Mouse (Mus musculus): ENCODE results near the gene Ppp1r16b. TPM values are rescaled to one million over a fixed set of nuclear protein-coding genes. Genes with fewer than 3 reads are reported as not detected.
A peak's percentile ranks its signal among the peaks of the same experiment; 100 is the strongest.

The Ppp1r16b gene
- 0.34 and 0.75 TPM in 2 replicates for total RNA-seq (2014; fragmentation: Nextera tagmentation)
- 0.06 and 0.16 TPM in 2 replicates for total RNA-seq (2017)
- polyA plus RNA-seq (2012): not detected in 2 replicates

- Histone ChIP-seq H3K36me3 (replicated peaks) (no peaks in the 10 kb centered on the region), H3K9me3 (replicated peaks) (no peaks in the 10 kb centered on the region), H3K4me1 (ENCODE audit: insufficient read depth, low read depth, low read length) (no peaks in the 10 kb centered on the region), H3K4me3 (ENCODE audit: low read depth, low read length) (no peak within 1 kb of the TSS), H3K27me3 (ENCODE audit: insufficient read depth, low read length) (peaks cover 8% of the 10 kb centered on the region; the same call in 1 of the 2 replicates)
- TF ChIP-seq GATA2 (IDR thresholded peaks at IDR 0.05; ENCODE audit: borderline replicate concordance, low read depth, low read length): no peak
- no peak for TF ChIP-seq POLR2AphosphoS5 (IDR thresholded peaks at IDR 0.05; ENCODE audit: insufficient replicate concordance, low read depth, low read length)
- no peak for TF ChIP-seq TAL1 (conservative IDR thresholded peaks at IDR 0.05; ENCODE audit: low read depth, low read length)
- DNase-seq (ENCODE audit: low spot score) (no peak), ATAC-seq (ENCODE audit: extremely low read depth, insufficient number of reproducible peaks, low FRiP score, poor library complexity, severe bottlenecking) (no peak)
Measured at GRCm38 (mm10) chr2:158665098-158665497, at the start of gene Ppp1r16b. Gene Ppp1r16b (plus strand): TSS chr2:158665398.

GRCm38 (mm10) chr2:158615702-158616101 is 49.5 kb upstream of the Ppp1r16b start:
- H3K4me3 ChIP-seq (ENCODE audit: low read depth, low read length): no peak overlapping the region
- no peak for TF ChIP-seq POLR2AphosphoS5 (IDR thresholded peaks at IDR 0.05; ENCODE audit: insufficient replicate concordance, low read depth, low read length)
- TF ChIP-seq TAL1 (conservative IDR thresholded peaks at IDR 0.05; ENCODE audit: low read depth, low read length): no peak
- no peak for TF ChIP-seq CTCF (IDR thresholded peaks at IDR 0.05; ENCODE audit: low read depth, low read length)
- no peak for TF ChIP-seq GATA1 (IDR thresholded peaks at IDR 0.05; ENCODE audit: borderline replicate concordance, low read length)
- no peak for TF ChIP-seq GATA2 (IDR thresholded peaks at IDR 0.05; ENCODE audit: borderline replicate concordance, low read depth, low read length)
- peaks cover 62% of the 10 kb centered on the region for H3K27me3 ChIP-seq (ENCODE audit: insufficient read depth, low read length)
- DNase-seq (ENCODE audit: low spot score) (no peak), ATAC-seq (ENCODE audit: extremely low read depth, insufficient number of reproducible peaks, low FRiP score, poor library complexity, severe bottlenecking) (no peak)
- no peaks in the 10 kb centered on the region for H3K36me3 ChIP-seq (replicated peaks)
- peaks cover 4% of the 10 kb centered on the region for H3K4me1 ChIP-seq (ENCODE audit: insufficient read depth, low read depth, low read length)
- H3K9me3 ChIP-seq (replicated peaks): peaks cover 41% of the 10 kb centered on the region

DNA sequence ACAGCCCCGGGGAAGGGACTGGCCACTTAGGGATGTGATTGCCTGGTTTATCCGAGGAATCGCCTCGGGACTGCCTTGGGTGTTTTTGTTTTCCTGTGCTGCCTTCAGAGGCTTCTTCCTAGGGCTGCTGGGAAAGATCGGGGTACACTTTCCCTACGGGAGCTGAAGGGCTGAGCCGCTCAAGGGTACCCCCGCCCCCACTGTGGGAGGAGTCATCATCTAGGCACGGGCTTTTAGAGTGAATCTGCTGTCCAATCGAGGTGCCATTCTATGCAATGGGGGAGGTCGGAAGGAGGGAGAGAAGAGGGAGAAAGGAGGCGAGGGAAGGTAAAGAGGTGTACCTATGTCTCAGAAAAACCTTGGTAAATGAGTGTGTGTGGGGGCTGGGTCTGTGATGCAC is 48.9 kb upstream of the Ppp1r16b start:
- H3K27me3 ChIP-seq (ENCODE audit: insufficient read depth, low read length): peaks cover 62% of the 10 kb centered on the region
- peaks cover 35% of the 10 kb centered on the region for H3K9me3 ChIP-seq (replicated peaks)
- H3K4me1 ChIP-seq (ENCODE audit: insufficient read depth, low read depth, low read length): peaks cover 2% of the 10 kb centered on the region
- no peaks in the 10 kb centered on the region for H3K36me3 ChIP-seq (replicated peaks)
- no peak for TF ChIP-seq GATA2 (IDR thresholded peaks at IDR 0.05; ENCODE audit: borderline replicate concordance, low read depth, low read length)
- TF ChIP-seq CTCF (IDR thresholded peaks at IDR 0.05; ENCODE audit: low read depth, low read length): no peak
- TF ChIP-seq POLR2AphosphoS5 (IDR thresholded peaks at IDR 0.05; ENCODE audit: insufficient replicate concordance, low read depth, low read length): no peak
- TF ChIP-seq GATA1 (IDR thresholded peaks at IDR 0.05; ENCODE audit: borderline replicate concordance, low read length): no peak
- TF ChIP-seq TAL1 (conservative IDR thresholded peaks at IDR 0.05; ENCODE audit: low read depth, low read length): no peak
- ATAC-seq (ENCODE audit: extremely low read depth, insufficient number of reproducible peaks, low FRiP score, poor library complexity, severe bottlenecking): no peak
- no peak overlapping the region for H3K4me3 ChIP-seq (ENCODE audit: low read depth, low read length)
- no peak for DNase-seq (ENCODE audit: low spot score)

DNA sequence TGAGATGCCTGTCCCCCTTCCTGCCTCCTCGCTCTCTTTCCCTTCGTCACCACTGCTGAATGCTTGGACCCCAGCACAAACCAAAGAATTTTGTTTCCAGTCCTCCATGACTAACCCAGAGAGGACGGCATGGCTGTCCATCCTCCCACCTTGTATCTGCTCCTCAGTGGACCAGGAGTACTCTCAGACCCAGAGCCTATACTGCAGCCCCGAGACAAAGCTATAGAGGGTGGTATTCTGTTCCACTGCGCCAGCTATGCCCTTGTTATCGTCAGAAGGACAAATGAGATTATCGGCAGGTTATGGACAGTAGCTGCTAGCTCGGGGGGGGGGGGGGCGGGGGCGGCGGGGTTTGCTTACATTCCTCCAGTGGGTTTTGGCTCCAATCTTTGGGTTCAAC is 48.4 kb upstream of the Ppp1r16b start:
- DNase-seq (ENCODE audit: low spot score): no peak
- Histone ChIP-seq H3K4me1 (ENCODE audit: insufficient read depth, low read depth, low read length) (no peaks in the 10 kb centered on the region; the same call in 1 of the 2 replicates), H3K36me3 (replicated peaks) (no peaks in the 10 kb centered on the region), H3K27me3 (ENCODE audit: insufficient read depth, low read length) (peaks cover 62% of the 10 kb centered on the region), H3K4me3 (ENCODE audit: low read depth, low read length) (no peak overlapping the region), H3K9me3 (replicated peaks) (peaks cover 31% of the 10 kb centered on the region)
- no peak for ATAC-seq (ENCODE audit: extremely low read depth, insufficient number of reproducible peaks, low FRiP score, poor library complexity, severe bottlenecking)
- TF ChIP-seq GATA1 (IDR thresholded peaks at IDR 0.05; ENCODE audit: borderline replicate concordance, low read length): no peak
- TF ChIP-seq POLR2AphosphoS5 (IDR thresholded peaks at IDR 0.05; ENCODE audit: insufficient replicate concordance, low read depth, low read length): no peak
- TF ChIP-seq TAL1 (conservative IDR thresholded peaks at IDR 0.05; ENCODE audit: low read depth, low read length): no peak
- no peak for TF ChIP-seq CTCF (IDR thresholded peaks at IDR 0.05; ENCODE audit: low read depth, low read length)
- no peak for TF ChIP-seq GATA2 (IDR thresholded peaks at IDR 0.05; ENCODE audit: borderline replicate concordance, low read depth, low read length)

- Histone ChIP-seq H3K36me3 (replicated peaks) (peaks cover 37% of the 10 kb centered on the region), H3K9me3 (replicated peaks) (no peaks in the 10 kb centered on the region), H3K27me3 (ENCODE audit: insufficient read depth, low read length) (peaks cover 14% of the 10 kb centered on the region), H3K4me3 (ENCODE audit: low read depth, low read length) (peak within 1 kb of the TSS; percentile 96), H3K4me1 (ENCODE audit: insufficient read depth, low read depth, low read length) (peaks cover 30% of the 10 kb centered on the region)
- DNase-seq (ENCODE audit: low spot score) (peak; percentile 91), ATAC-seq (ENCODE audit: extremely low read depth, insufficient number of reproducible peaks, low FRiP score, poor library complexity, severe bottlenecking) (peak; percentile 96)
- TF ChIP-seq TAL1 (conservative IDR thresholded peaks at IDR 0.05; ENCODE audit: low read depth, low read length): no peak
- no peak for TF ChIP-seq POLR2AphosphoS5 (IDR thresholded peaks at IDR 0.05; ENCODE audit: insufficient replicate concordance, low read depth, low read length)
- no peak for TF ChIP-seq GATA2 (IDR thresholded peaks at IDR 0.05; ENCODE audit: borderline replicate concordance, low read depth, low read length)
- TF ChIP-seq GATA1 (IDR thresholded peaks at IDR 0.05; ENCODE audit: borderline replicate concordance, low read length): no peak
- no peak for TF ChIP-seq CTCF (IDR thresholded peaks at IDR 0.05; ENCODE audit: low read depth, low read length)
Measured at GRCm38 (mm10) chr2:158624718-158625222, 40.4 kb upstream of the Ppp1r16b start, which contains the start of gene Actr5. Gene Actr5 (plus strand): TSS chr2:158624888.

- peak; percentile 72 for DNase-seq (ENCODE audit: low spot score)
- Histone ChIP-seq H3K4me1 (ENCODE audit: insufficient read depth, low read depth, low read length) (peaks cover 33% of the 10 kb centered on the region), H3K27me3 (ENCODE audit: insufficient read depth, low read length) (peaks cover 12% of the 10 kb centered on the region), H3K36me3 (replicated peaks) (peaks cover 41% of the 10 kb centered on the region), H3K4me3 (ENCODE audit: low read depth, low read length) (peak overlapping the region; percentile 96), H3K9me3 (replicated peaks) (no peaks in the 10 kb centered on the region)
- TF ChIP-seq TAL1 (conservative IDR thresholded peaks at IDR 0.05; ENCODE audit: low read depth, low read length) (no peak), CTCF (IDR thresholded peaks at IDR 0.05; ENCODE audit: low read depth, low read length) (no peak), GATA1 (IDR thresholded peaks at IDR 0.05; ENCODE audit: borderline replicate concordance, low read length) (no peak), POLR2AphosphoS5 (IDR thresholded peaks at IDR 0.05; ENCODE audit: insufficient replicate concordance, low read depth, low read length) (no peak), GATA2 (IDR thresholded peaks at IDR 0.05; ENCODE audit: borderline replicate concordance, low read depth, low read length) (no peak)
- no peak; the same call in 1 of the 2 replicates for ATAC-seq (ENCODE audit: extremely low read depth, insufficient number of reproducible peaks, low FRiP score, poor library complexity, severe bottlenecking)
Measured at GRCm38 (mm10) chr2:158625231-158625630, 40.0 kb upstream of the Ppp1r16b start.
